Mouse (Mus musculus) stomach, postnatal 0 days (tissue): Measurements from ENCODE around the gene Hist1h4h. TPM values are rescaled to one million over a fixed set of nuclear protein-coding genes. Genes with fewer than 3 reads are reported as not detected.

Experiments used
- ATAC-seq: fragments of 200-750 bp; cut with Nextera tagmentation; 2 replicates; pipeline ENCODE4 v1.8.0; 2017; ENCODE audit not compliant: low FRiP score, low TSS enrichment
- DNase-seq: peaks from one replicate; pipeline ENCODE4 v3.0.0-alpha.2; 2016; ENCODE audit warnings: low spot score
- H3K27ac ChIP-seq: fragments of 300-500 bp; sonication (generic); replicated peaks from 2 replicates; pipeline ENCODE4 v1.5.1; 2014; ENCODE audit warnings: mild to moderate bottlenecking, control low read depth
- H3K27me3 ChIP-seq: fragments of 300-500 bp; sonication (generic); 2 replicates; pipeline ENCODE4 v1.6.1; 2014; ENCODE audit warnings: low read length; ENCODE audit not compliant: control insufficient read depth, insufficient read depth
- H3K36me3 ChIP-seq: fragments of 300-500 bp; sonication (generic); 2 replicates; pipeline ENCODE4 v1.6.1; 2014; ENCODE audit warnings: low read length, mixed read lengths; ENCODE audit not compliant: control insufficient read depth, insufficient read depth
- H3K4me1 ChIP-seq: fragments of 300-500 bp; sonication (generic); replicated peaks from 2 replicates; pipeline ENCODE4 v1.6.1; 2014; ENCODE audit warnings: antibody characterized with exemption; ENCODE audit not compliant: control insufficient read depth, insufficient read depth
- H3K4me2 ChIP-seq: fragments of 300-500 bp; sonication (generic); replicated peaks from 2 replicates; pipeline ENCODE4 v1.6.1; 2014; ENCODE audit warnings: low read depth, mild to moderate bottlenecking, control low read depth, moderate library complexity
- H3K4me3 ChIP-seq: fragments of 300-500 bp; sonication (generic); 2 replicates; pipeline ENCODE4 v1.5.1; 2014; ENCODE audit warnings: low read depth, low read length, control low read depth
- H3K9ac ChIP-seq: fragments of 300-500 bp; sonication (generic); 2 replicates; pipeline ENCODE4 v1.6.1; 2014; ENCODE audit warnings: mild to moderate bottlenecking, low read length, control low read depth, mixed read lengths
- H3K9me3 ChIP-seq: fragments of 300-500 bp; sonication (generic); 2 replicates; pipeline ENCODE4 v1.6.1; 2016; ENCODE audit warnings: low read length; ENCODE audit not compliant: control insufficient read depth
- CTCF ChIP-seq: IDR thresholded peaks from 2 replicates; pipeline ENCODE4 v1.5.1; 2016; ENCODE audit warnings: antibody characterized with exemption, low read depth, mild to moderate bottlenecking, moderate library complexity
- EP300 ChIP-seq: optimal IDR thresholded peaks from 2 replicates; pipeline ENCODE3; 2016; ENCODE audit warnings: antibody characterized with exemption
- WGBS: fragments of 180-500 bp; shearing (Covaris S2); extraction: QIAGEN DNeasy Blood & Tissue Kit; methylation state at CpG from one replicate; pipeline ENCODE4 v1.1.7; 2014; 5-methylcytosine and 5-hydroxymethylcytosine counted together
- polyA plus RNA-seq: library from polyadenylated mRNA; unstranded; fragments of >200 nt; fragmentation: Nextera tagmentation; extraction: Ambion mirVana; gene quantifications from 2 replicates; pipeline ENCODE4 v1.2.1, GENCODE M21; 2015

The Hist1h4h gene
- 13.7 and 18.3 TPM in 2 replicates for polyA plus RNA-seq

GRCm38 (mm10) chr13:23530901-23531875 is at the start of gene Hist1h4h:
Gene Hist1h4h, plus strand, starts transcription at chr13:23531050.
- peak; percentile 86 for ATAC-seq
- under 1% methylated on average over 50 of the region's 70 CpGs for WGBS

GRCm38 (mm10) chr13:23483153-23483552 is 47.7 kb upstream of the Hist1h4h start:
- Histone ChIP-seq H3K4me2 (no peak overlapping the region), H3K4me1 (no peaks in the 10 kb centered on the region), H3K4me3 (no peak overlapping the region), H3K27me3 (no peaks in the 10 kb centered on the region), H3K9me3 (no peaks in the 10 kb centered on the region), H3K27ac (no peak overlapping the region), H3K36me3 (no peaks in the 10 kb centered on the region), H3K9ac (no peak overlapping the region)
- DNase-seq, result no peak
- no peak for ATAC-seq
- 85% methylated on average over 2 of the region's 2 CpGs for WGBS
- TF ChIP-seq CTCF (no peak), EP300 (no peak)

More at GRCm38 (mm10) chr13:23530901-23531875, at the start of gene Hist1h4h:
- TF ChIP-seq CTCF, result no peak; the same call in 1 of the 2 replicates
- TF ChIP-seq EP300, result peak; percentile 54
- Histone ChIP-seq H3K9me3 (no peaks in the 10 kb centered on the region), H3K4me3 (peak within 1 kb of the TSS; percentile 60), H3K27ac (peak within 1 kb of the TSS; percentile 98), H3K9ac (peak within 1 kb of the TSS; percentile 78), H3K36me3 (no peaks in the 10 kb centered on the region), H3K4me1 (no peaks in the 10 kb centered on the region), H3K27me3 (no peaks in the 10 kb centered on the region), H3K4me2 (peak within 1 kb of the TSS; percentile 73)
- peak; percentile 96 for DNase-seq

GRCm38 (mm10) chr13:23485271-23485670 is 45.6 kb upstream of the Hist1h4h start:
- Histone ChIP-seq H3K9ac (no peak overlapping the region), H3K9me3 (no peaks in the 10 kb centered on the region), H3K27me3 (no peaks in the 10 kb centered on the region), H3K4me3 (no peak overlapping the region), H3K27ac (no peak overlapping the region), H3K4me2 (no peak overlapping the region), H3K36me3 (no peaks in the 10 kb centered on the region), H3K4me1 (no peaks in the 10 kb centered on the region)
- TF ChIP-seq CTCF (no peak), EP300 (no peak)
- ATAC-seq (no peak), DNase-seq (no peak)
- 36% methylated on average over 5 of the region's 5 CpGs for WGBS

GRCm38 (mm10) chr13:23488400-23489322 is 42.2 kb upstream of the Hist1h4h start, which contains the start of gene Btn2a2:
Gene Btn2a2, minus strand, starts transcription at chr13:23488857.
- Histone ChIP-seq H3K9ac (no peak within 1 kb of the TSS), H3K4me3 (peak within 1 kb of the TSS; percentile 24), H3K4me2 (peak within 1 kb of the TSS; percentile 54), H3K27ac (no peak within 1 kb of the TSS), H3K27me3 (no peaks in the 10 kb centered on the region), H3K4me1 (no peaks in the 10 kb centered on the region), H3K9me3 (no peaks in the 10 kb centered on the region), H3K36me3 (no peaks in the 10 kb centered on the region)
- DNase-seq (peak; percentile 64), ATAC-seq (peak; percentile 96)
- no peak for TF ChIP-seq CTCF
- no peak for TF ChIP-seq EP300
- WGBS, result 3% methylated on average over 13 of the region's 14 CpGs

- H3K27me3 ChIP-seq, result no peaks in the 10 kb centered on the region
- no peak overlapping the region for H3K4me2 ChIP-seq
- H3K9me3 ChIP-seq, result no peaks in the 10 kb centered on the region
- H3K36me3 ChIP-seq, result no peaks in the 10 kb centered on the region
- 43% methylated on average over 1 of the region's 1 CpGs for WGBS
- no peaks in the 10 kb centered on the region for H3K4me1 ChIP-seq
- DNase-seq (no peak), ATAC-seq (no peak)
- no peak overlapping the region for H3K27ac ChIP-seq
- no peak overlapping the region for H3K9ac ChIP-seq
- no peak for TF ChIP-seq EP300
- TF ChIP-seq CTCF, result no peak
- H3K4me3 ChIP-seq, result no peak overlapping the region
Observed at GRCm38 (mm10) chr13:23490863-23491262, 40.0 kb upstream of the Hist1h4h start.
